Mouse (Mus musculus): ENCODE data around the gene Gnat3. TPM values are rescaled to one million over a fixed set of nuclear protein-coding genes. Genes with fewer than 3 reads are reported as not detected.

Gene Gnat3
- total and polyA plus RNA-seq, 3 experiments, result not detected

DNA sequence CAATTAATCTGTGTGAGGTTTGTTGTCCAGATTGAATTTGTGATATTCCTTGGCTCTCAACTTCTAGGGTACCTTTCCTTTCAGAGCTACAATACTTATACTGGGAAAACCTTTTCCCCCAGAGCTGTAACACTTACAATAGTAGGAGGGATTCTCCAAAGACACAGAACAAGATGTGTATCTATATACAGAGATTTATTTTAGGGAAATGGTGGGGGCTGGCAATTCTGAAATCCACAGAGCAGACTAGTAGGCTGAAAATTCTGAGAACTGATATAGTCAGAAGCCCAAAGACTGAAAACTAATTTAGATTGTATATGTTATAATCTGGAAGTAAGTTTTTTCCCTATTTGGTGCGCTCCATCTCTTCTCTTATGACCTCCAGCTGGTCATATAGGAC, 86.5 kb downstream of the Gnat3 start:
- Histone ChIP-seq H3K27ac (ENCODE audit: control insufficient read depth, low read depth, low read length) (no peak overlapping the region), H3K27me3 (ENCODE audit: control insufficient read depth in 1 of 2, insufficient read depth in 2 of 2, low read length in 2 of 2) (no peaks in the 10 kb centered on the region), H3K9me3 (replicated peaks; ENCODE audit: insufficient read depth, low read length) (no peaks in the 10 kb centered on the region), H3K79me2 (ENCODE audit: control insufficient read depth, insufficient read depth, low read length, poor library complexity) (no peaks in the 10 kb centered on the region), H3K4me1 (ENCODE audit: control insufficient read depth in 1 of 2, insufficient read depth in 2 of 2, low read length in 2 of 2) (no peaks in the 10 kb centered on the region), H3K36me3 (ENCODE audit: control insufficient read depth in 1 of 2, insufficient read depth in 2 of 2, low read length in 2 of 2) (no peaks in the 10 kb centered on the region), H3K9ac (ENCODE audit: control insufficient read depth, low read depth, low read length, poor library complexity, severe bottlenecking) (no peak overlapping the region), H3K4me3 (ENCODE audit: control insufficient read depth in 1 of 2, insufficient read depth in 1 of 2, low read depth in 2 of 2, low read length in 2 of 2) (no peak overlapping the region)
- no peak for DNase-seq (ENCODE audit: low read depth, low spot score)
- no peak for TF ChIP-seq USF1 (IDR thresholded peaks at IDR 0.05; ENCODE audit: low read depth, low read length)
- no peak for TF ChIP-seq UBTF (IDR thresholded peaks at IDR 0.05; ENCODE audit: borderline replicate concordance, insufficient read depth, low read depth, low read length)
- TF ChIP-seq MXI1 (IDR thresholded peaks at IDR 0.05; ENCODE audit: low read depth, low read length), result no peak
- TF ChIP-seq POLR2AphosphoS5 (IDR thresholded peaks at IDR 0.05; ENCODE audit: borderline replicate concordance, low read depth, low read length), result no peak
- no peak for TF ChIP-seq ZMIZ1 (IDR thresholded peaks at IDR 0.05; ENCODE audit: low read depth, low read length)
- TF ChIP-seq ZKSCAN1 (IDR thresholded peaks at IDR 0.05; ENCODE audit: low read depth, low read length), result no peak
- no peak for TF ChIP-seq NELFE (IDR thresholded peaks at IDR 0.05; ENCODE audit: low read depth, low read length)
- TF ChIP-seq ZC3H11A (IDR thresholded peaks at IDR 0.05; ENCODE audit: low read depth, low read length), result no peak
- TF ChIP-seq TAL1 (IDR thresholded peaks at IDR 0.05; ENCODE audit: low read length), result no peak
- no peak for TF ChIP-seq GABPA (IDR thresholded peaks at IDR 0.05; ENCODE audit: low read depth, low read length)
- TF ChIP-seq MAX (IDR thresholded peaks at IDR 0.05; ENCODE audit: low read length), result no peak
- no peak for TF ChIP-seq RAD21 (IDR thresholded peaks at IDR 0.05; ENCODE audit: low read depth, low read length)
- TF ChIP-seq EP300 (IDR thresholded peaks at IDR 0.05; ENCODE audit: low read depth in 1 of 2, low read length in 2 of 2), result no peak
- TF ChIP-seq ZNF384 (IDR thresholded peaks at IDR 0.05; ENCODE audit: low read depth, low read length), result no peak
- no peak for TF ChIP-seq E2F4 (IDR thresholded peaks at IDR 0.05; ENCODE audit: borderline replicate concordance, low read depth, low read length)
- TF ChIP-seq CHD2 (IDR thresholded peaks at IDR 0.05; ENCODE audit: low read length), result no peak
- no peak for TF ChIP-seq ELF1 (IDR thresholded peaks at IDR 0.05; ENCODE audit: low read depth, low read length)
- no peak for TF ChIP-seq GATA1 (IDR thresholded peaks at IDR 0.05; ENCODE audit: low read depth, low read length)
- no peak for TF ChIP-seq CHD1 (IDR thresholded peaks at IDR 0.05; ENCODE audit: low read depth, low read length)
- no peak for TF ChIP-seq POLR2A (IDR thresholded peaks at IDR 0.05; ENCODE audit: control insufficient read depth in 1 of 2, insufficient read depth in 1 of 2, low read depth in 1 of 2, low read length in 2 of 2, poor library complexity in 1 of 2)

DNA sequence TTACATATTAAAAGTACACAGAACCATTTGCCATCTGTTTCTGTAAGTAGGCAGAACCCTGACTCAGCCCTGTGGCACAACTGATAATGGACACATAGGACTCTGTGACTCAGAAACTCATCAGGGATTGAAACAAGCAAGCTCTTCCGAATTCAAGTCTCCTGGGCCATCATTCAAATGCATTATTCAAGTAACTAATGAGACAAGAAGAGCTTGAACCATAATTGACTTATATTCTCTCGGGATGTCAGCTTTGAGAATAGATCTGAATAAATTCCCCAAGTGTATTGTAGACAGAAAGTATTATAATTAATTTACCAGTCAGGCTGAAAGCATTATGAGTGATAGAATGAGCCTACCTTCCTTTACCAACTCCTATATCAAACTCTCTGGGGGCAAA, 93.0 kb downstream of the Gnat3 start:
- no peak for TF ChIP-seq MAX (IDR thresholded peaks at IDR 0.05; ENCODE audit: low read length)
- no peak for TF ChIP-seq JUND (IDR thresholded peaks at IDR 0.05; ENCODE audit: low read depth, low read length)
- no peak for TF ChIP-seq RAD21 (IDR thresholded peaks at IDR 0.05; ENCODE audit: low read depth, low read length)
- TF ChIP-seq MXI1 (IDR thresholded peaks at IDR 0.05; ENCODE audit: low read depth, low read length), result no peak
- TF ChIP-seq POLR2AphosphoS2 (IDR thresholded peaks at IDR 0.05; ENCODE audit: low read length), result no peak
- no peaks in the 10 kb centered on the region for H3K9me3 ChIP-seq (replicated peaks; ENCODE audit: insufficient read depth, low read length)
- no peaks in the 10 kb centered on the region for H3K36me3 ChIP-seq (ENCODE audit: control insufficient read depth in 1 of 2, insufficient read depth in 2 of 2, low read length in 2 of 2)
- H3K9ac ChIP-seq (ENCODE audit: control insufficient read depth, low read depth, low read length, poor library complexity, severe bottlenecking), result no peak overlapping the region
- H3K27me3 ChIP-seq (ENCODE audit: control insufficient read depth in 1 of 2, insufficient read depth in 2 of 2, low read length in 2 of 2), result no peaks in the 10 kb centered on the region
- H3K4me1 ChIP-seq (ENCODE audit: control insufficient read depth in 1 of 2, insufficient read depth in 2 of 2, low read length in 2 of 2), result no peaks in the 10 kb centered on the region
- DNase-seq (ENCODE audit: low read depth, low spot score), result no peak
- no peak overlapping the region for H3K27ac ChIP-seq (ENCODE audit: control insufficient read depth, low read depth, low read length)
- no peak overlapping the region for H3K4me3 ChIP-seq (ENCODE audit: control insufficient read depth in 1 of 2, insufficient read depth in 1 of 2, low read depth in 2 of 2, low read length in 2 of 2)
- H3K79me2 ChIP-seq (ENCODE audit: control insufficient read depth, insufficient read depth, low read length, poor library complexity), result no peaks in the 10 kb centered on the region

Other genes with a start within 250 kb of the Gnat3 start
- gene Cd36, start 73.7 kb upstream of the Gnat3 start, total RNA-seq (2012; rRNA removed), result 0.13 and 0.19 TPM in 2 replicates
- under 1 TPM in 1 of 2 experiments, not detected in 1; 0.07 TPM for gene Cd36, start 73.7 kb upstream of the Gnat3 start, polyA plus RNA-seq (2012; ENCODE audit: insufficient read depth in 1 of 2, insufficient read length in 2 of 2, low read depth in 1 of 2, low replicate concordance in 2 of 2, missing spikeins in 1 of 2)